Mouse (Mus musculus) embryonic facial prominence, embryonic 15.5 days (tissue): ENCODE measurements around the gene Cops9. TPM values are rescaled to one million over a fixed set of nuclear protein-coding genes. Genes with fewer than 3 reads are reported as not detected.

Experiments
- ATAC-seq: fragments of 200-750 bp; cut with Nextera tagmentation; 2 replicates; pipeline ENCODE4 v1.8.0; 2017; ENCODE audit warnings: low read depth, moderate TSS enrichment; ENCODE audit not compliant: insufficient number of reproducible peaks, low FRiP score, low TSS enrichment
- H3K27ac ChIP-seq: fragments of 300-500 bp; sonication (generic); replicated peaks from 2 replicates; pipeline ENCODE4 v1.5.1; 2015; ENCODE audit warnings: mild to moderate bottlenecking, inconsistent platforms
- H3K27me3 ChIP-seq: fragments of 300-500 bp; sonication (generic); 2 replicates; pipeline ENCODE4 v1.6.1; 2015; ENCODE audit warnings: inconsistent platforms
- H3K36me3 ChIP-seq: fragments of 300-500 bp; sonication (generic); 2 replicates; pipeline ENCODE4 v1.6.1; 2015; ENCODE audit warnings: mild to moderate bottlenecking, inconsistent platforms
- H3K4me1 ChIP-seq: fragments of 300-500 bp; sonication (generic); 2 replicates; pipeline ENCODE4 v1.6.1; 2015; ENCODE audit warnings: inconsistent platforms
- H3K4me2 ChIP-seq: fragments of 300-500 bp; sonication (generic); replicated peaks from 2 replicates; pipeline ENCODE4 v1.6.1; 2015; ENCODE audit warnings: mild to moderate bottlenecking, inconsistent platforms
- H3K4me3 ChIP-seq: fragments of 300-500 bp; sonication (generic); replicated peaks from 2 replicates; pipeline ENCODE4 v1.5.1; 2015; ENCODE audit warnings: mild to moderate bottlenecking, inconsistent platforms
- H3K9ac ChIP-seq: fragments of 300-500 bp; sonication (generic); 2 replicates; pipeline ENCODE4 v1.6.1; 2015; ENCODE audit warnings: inconsistent platforms
- H3K9me3 ChIP-seq: fragments of 300-500 bp; sonication (generic); replicated peaks from 2 replicates; pipeline ENCODE4 v1.6.1; 2016; ENCODE audit warnings: inconsistent platforms
- WGBS: fragments of 180-500 bp; shearing (Covaris S2); methylation state at CpG from one replicate; pipeline ENCODE4 v1.1.7; 2015; 5-methylcytosine and 5-hydroxymethylcytosine counted together
- polyA plus RNA-seq: library from polyadenylated mRNA; unstranded; fragments of >200 nt; fragmentation: Nextera tagmentation; extraction: Ambion mirVana; gene quantifications from 2 replicates; pipeline ENCODE4 v1.2.1, GENCODE M21; 2015

Cops9 gene
- polyA plus RNA-seq, 1 experiment from 2014 or later: 419 TPM

DNA sequence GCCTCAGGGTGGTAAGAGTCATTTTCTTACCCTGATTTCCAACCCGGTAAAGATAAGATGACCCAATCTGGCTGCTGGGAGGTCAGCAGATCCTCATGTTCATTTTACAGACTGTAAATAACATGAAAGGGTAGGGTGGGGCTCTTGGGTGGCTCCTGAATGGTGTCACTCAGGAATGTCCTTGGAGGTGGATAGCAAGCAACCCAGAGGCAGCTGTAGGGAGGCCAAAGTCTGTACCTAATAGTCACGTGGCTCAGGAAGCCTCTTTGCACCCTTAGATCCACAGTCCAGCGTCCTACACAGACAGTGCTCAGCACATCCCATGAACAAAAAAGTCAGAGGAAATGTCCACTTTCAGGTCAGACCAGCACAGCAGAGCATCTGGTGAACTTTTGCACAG lies 45.8 kb downstream of the Cops9 start:
- no peaks in the 10 kb centered on the region for H3K36me3 ChIP-seq
- whole genome bisulfite sequencing: 75% methylated on average over 3 of the region's 3 CpGs
- no peaks in the 10 kb centered on the region for H3K4me1 ChIP-seq
- H3K9me3 ChIP-seq: no peaks in the 10 kb centered on the region
- H3K4me2 ChIP-seq: no peak overlapping the region
- no peaks in the 10 kb centered on the region for H3K27me3 ChIP-seq
- H3K27ac ChIP-seq: no peak overlapping the region
- H3K4me3 ChIP-seq: no peak overlapping the region
- H3K9ac ChIP-seq: no peak overlapping the region
- ATAC-seq: no peak

DNA sequence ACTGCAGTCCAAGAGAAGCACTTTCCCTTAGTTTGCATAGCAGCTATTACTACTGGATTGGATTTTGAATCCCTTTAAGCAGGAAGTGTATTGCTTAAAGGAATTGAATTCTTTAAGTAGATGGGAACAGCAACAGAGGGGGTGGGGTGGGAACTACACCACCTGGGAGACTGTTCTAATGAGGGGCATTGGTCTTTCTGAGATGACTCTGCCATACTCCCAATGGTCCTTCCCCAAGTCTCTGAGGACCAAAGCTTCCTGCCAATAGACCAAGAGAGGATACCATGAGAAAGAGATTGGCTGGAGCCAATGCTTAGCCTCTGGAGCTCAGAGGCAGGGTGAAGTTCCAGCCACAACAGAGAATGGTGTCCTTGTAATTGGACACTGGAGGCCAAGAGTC lies 47.7 kb downstream of the Cops9 start, which contains the start of gene Olfr1411:
Gene Olfr1411, plus strand, starts transcription at position 301 of the 400 bp plus-strand sequence.
- Histone ChIP-seq H3K27ac (no peak within 1 kb of the TSS), H3K9me3 (no peaks in the 10 kb centered on the region), H3K4me1 (no peaks in the 10 kb centered on the region), H3K9ac (no peak within 1 kb of the TSS), H3K36me3 (no peaks in the 10 kb centered on the region), H3K4me2 (no peak within 1 kb of the TSS), H3K27me3 (no peaks in the 10 kb centered on the region), H3K4me3 (no peak within 1 kb of the TSS)
- no peak for ATAC-seq

Other genes with a start within 250 kb of the Cops9 start
- 249 and 278 TPM in 2 replicates for gene Ndufa10, start 168.1 kb downstream of the Cops9 start, polyA plus RNA-seq
- gene Olfr1416, start 156.9 kb downstream of the Cops9 start, polyA plus RNA-seq: not detected in 2 replicates
- gene Olfr1415, start 145.9 kb downstream of the Cops9 start, polyA plus RNA-seq: not detected in 2 replicates
- gene Olfr1414, start 123.3 kb downstream of the Cops9 start, polyA plus RNA-seq: not detected in 2 replicates
- gene Olfr1413, start 70.7 kb downstream of the Cops9 start, polyA plus RNA-seq: not detected in 2 replicates
- not detected in 2 replicates for gene Olfr1412, start 56.2 kb downstream of the Cops9 start, polyA plus RNA-seq
- not detected in 2 replicates for gene Olfr1411, start 47.6 kb downstream of the Cops9 start, polyA plus RNA-seq
- 0.17 TPM in 1 of 2 replicates, not detected in the other for gene Olfr1410, start 36.2 kb downstream of the Cops9 start, polyA plus RNA-seq
- gene Olfr12, start 24.2 kb downstream of the Cops9 start, polyA plus RNA-seq: 0.05 TPM in 1 of 2 replicates, not detected in the other
- gene Otos, start 6.9 kb upstream of the Cops9 start, polyA plus RNA-seq: 0.11 and 0.17 TPM in 2 replicates
- 93.6 and 95.3 TPM in 2 replicates for gene Gpc1, start 189.7 kb upstream of the Cops9 start, polyA plus RNA-seq